Mouse (Mus musculus) cerebellum, postnatal 10 days (tissue): Measurements from ENCODE around the gene Ihh.

Source experiments
- DNase-seq, 2 experiments: peaks; one replicate each; pipeline ENCODE4 v3.0.0; 2021; ENCODE audit warnings: mixed read lengths in 2 of 2

Gene Ihh

GRCm38 (mm10) chr1:74951556-74952210, at the start of gene Ihh:
Gene Ihh, minus strand, starts transcription at chr1:74951672.
- DNase-seq = peak; percentile 14 to 27

GRCm38 (mm10) chr1:75001183-75001582, 49.7 kb upstream of the Ihh start:
- DNase-seq = peak in 1 of 2 experiments; percentile 21

- DNase-seq = peak; percentile 50 to 63
These were observed 49.0 kb upstream of the Ihh start for GRCm38 (mm10) chr1:75000496-75000895.

GRCm38 (mm10) chr1:74999173-74999572, 47.7 kb upstream of the Ihh start:
- DNase-seq = no peak

GRCm38 (mm10) chr1:74997231-74997630, 45.8 kb upstream of the Ihh start:
- no peak for DNase-seq

- no peak for DNase-seq
These were observed 25.5 kb upstream of the Ihh start for GRCm38 (mm10) chr1:74977001-74977400.

- no peak for DNase-seq
These were observed 24.5 kb upstream of the Ihh start for GRCm38 (mm10) chr1:74975936-74976335.

GRCm38 (mm10) chr1:74973590-74973989, 22.1 kb upstream of the Ihh start:
- DNase-seq = no peak

GRCm38 (mm10) chr1:74971353-74972050, 20.0 kb upstream of the Ihh start:
- DNase-seq = no peak

- no peak for DNase-seq
These were observed 16.6 kb upstream of the Ihh start for GRCm38 (mm10) chr1:74967962-74968580.

GRCm38 (mm10) chr1:74964494-74965215, 13.2 kb upstream of the Ihh start:
- DNase-seq = peak; percentile 88 to 90

GRCm38 (mm10) chr1:74962853-74963227, 11.4 kb upstream of the Ihh start:
- no peak for DNase-seq

- DNase-seq = no peak
These were observed 10.8 kb upstream of the Ihh start for GRCm38 (mm10) chr1:74962126-74962852.

GRCm38 (mm10) chr1:74961722-74962121, 10.2 kb upstream of the Ihh start:
- no peak for DNase-seq

GRCm38 (mm10) chr1:74960059-74960458, 8.6 kb upstream of the Ihh start:
- DNase-seq = no peak

GRCm38 (mm10) chr1:74950576-74951490, 639 bp downstream of the Ihh start:
- DNase-seq = peak; percentile 34 to 42

GRCm38 (mm10) chr1:74950066-74950465, 1.4 kb downstream of the Ihh start:
- DNase-seq = no peak

- peak; percentile 39 to 51 for DNase-seq
These were observed 1.8 kb downstream of the Ihh start for GRCm38 (mm10) chr1:74949666-74950050.

- DNase-seq = peak; percentile 90 to 92
These were observed 2.4 kb downstream of the Ihh start for GRCm38 (mm10) chr1:74948784-74949665.

GRCm38 (mm10) chr1:74947986-74948670, 3.3 kb downstream of the Ihh start:
- DNase-seq = peak; percentile 30 to 37
